Mouse (Mus musculus) intestine, postnatal 0 days (tissue): ENCODE data around the gene Ppp1ca. TPM values are rescaled to one million over a fixed set of nuclear protein-coding genes. Genes with fewer than 3 reads are reported as not detected.

Experiments used
- ATAC-seq: fragments of 200-750 bp; cut with Nextera tagmentation; 2 replicates; pipeline ENCODE4 v1.8.0; 2017; ENCODE audit warnings: mild to moderate bottlenecking, moderate TSS enrichment, moderate library complexity
- H3K27ac ChIP-seq: fragments of 300-500 bp; sonication (generic); 2 replicates; pipeline ENCODE4 v1.5.1; 2014; ENCODE audit warnings: mild to moderate bottlenecking, low read depth, low read length, moderate library complexity
- H3K27me3 ChIP-seq: fragments of 300-500 bp; sonication (generic); replicated peaks from 2 replicates; pipeline ENCODE4 v1.6.1; 2014; ENCODE audit warnings: low read length, mixed read lengths; ENCODE audit not compliant: control insufficient read depth, insufficient read depth
- H3K36me3 ChIP-seq: fragments of 300-500 bp; sonication (generic); 2 replicates; pipeline ENCODE4 v1.6.1; 2014; ENCODE audit warnings: mild to moderate bottlenecking, moderate library complexity; ENCODE audit not compliant: control insufficient read depth, insufficient read depth
- H3K4me1 ChIP-seq: fragments of 300-500 bp; sonication (generic); replicated peaks from 2 replicates; pipeline ENCODE4 v1.6.1; 2014; ENCODE audit warnings: antibody characterized with exemption, low read length, mixed read lengths; ENCODE audit not compliant: control insufficient read depth, insufficient read depth
- H3K4me2 ChIP-seq: fragments of 300-500 bp; sonication (generic); replicated peaks from 2 replicates; pipeline ENCODE4 v1.6.1; 2014; ENCODE audit warnings: low read depth, mild to moderate bottlenecking, moderate library complexity
- H3K4me3 ChIP-seq: fragments of 300-500 bp; sonication (generic); 2 replicates; pipeline ENCODE4 v1.5.1; 2014; ENCODE audit warnings: low read depth, low read length
- H3K9ac ChIP-seq: fragments of 300-500 bp; sonication (generic); 2 replicates; pipeline ENCODE4 v1.6.1; 2014; ENCODE audit warnings: mild to moderate bottlenecking, low read depth, low read length
- H3K9me3 ChIP-seq: fragments of 300-500 bp; sonication (generic); 2 replicates; pipeline ENCODE4 v1.6.1; 2016; ENCODE audit warnings: mixed run types; ENCODE audit not compliant: control insufficient read depth
- CTCF ChIP-seq: sonication (generic); IDR thresholded peaks from 2 replicates; pipeline ENCODE4 v1.5.1; 2016; ENCODE audit warnings: low read depth, mild to moderate bottlenecking, control low read depth, antibody characterized with exemption, moderate library complexity
- WGBS: fragments of 180-500 bp; shearing (Covaris S2); extraction: QIAGEN DNeasy Blood & Tissue Kit; methylation state at CpG from one replicate; pipeline ENCODE4 v1.1.7; 2014; 5-methylcytosine and 5-hydroxymethylcytosine counted together
- polyA plus RNA-seq: library from polyadenylated mRNA; unstranded; fragments of >200 nt; fragmentation: Nextera tagmentation; extraction: Ambion mirVana; gene quantifications from 2 replicates; pipeline ENCODE4 v1.2.1, GENCODE M21; 2015

Ppp1ca gene
- polyA plus RNA-seq, 1 experiment from 2014 or later = 382 TPM

GRCm38 (mm10) chr19:4192251-4192985 is 553 bp downstream of the Ppp1ca start:
- no peaks in the 10 kb centered on the region for H3K9me3 ChIP-seq
- no peaks in the 10 kb centered on the region for H3K27me3 ChIP-seq
- H3K4me3 ChIP-seq = peak overlapping the region; percentile 93
- H3K4me1 ChIP-seq = peaks cover 9% of the 10 kb centered on the region
- no peak for TF ChIP-seq CTCF
- peak overlapping the region; percentile 94 for H3K27ac ChIP-seq
- peak overlapping the region; percentile 75 for H3K4me2 ChIP-seq
- under 1% methylated on average over 44 of the region's 52 CpGs for WGBS
- H3K9ac ChIP-seq = peak overlapping the region; percentile 92
- ATAC-seq = peak; percentile 37
- H3K36me3 ChIP-seq = peaks cover 35% of the 10 kb centered on the region

- Histone ChIP-seq H3K4me3 (peak overlapping the region; percentile 93), H3K36me3 (peaks cover 38% of the 10 kb centered on the region), H3K4me2 (peak overlapping the region; percentile 75), H3K27me3 (no peaks in the 10 kb centered on the region), H3K9me3 (no peaks in the 10 kb centered on the region), H3K9ac (peak overlapping the region; percentile 92), H3K27ac (peak overlapping the region; percentile 94; the same call in 1 of the 2 replicates), H3K4me1 (peaks cover 9% of the 10 kb centered on the region)
- no peak for ATAC-seq
- WGBS = 37% methylated on average over 6 of the region's 6 CpGs
- no peak for TF ChIP-seq CTCF
Measured at GRCm38 (mm10) chr19:4193129-4193528, 1.3 kb downstream of the Ppp1ca start.

- TF ChIP-seq CTCF = no peak
- no peak overlapping the region for H3K9ac ChIP-seq
- H3K27me3 ChIP-seq = no peaks in the 10 kb centered on the region
- no peak overlapping the region for H3K27ac ChIP-seq
- H3K4me3 ChIP-seq = no peak overlapping the region
- WGBS = 73% methylated on average over 8 of the region's 8 CpGs
- no peak overlapping the region for H3K4me2 ChIP-seq
- H3K9me3 ChIP-seq = no peaks in the 10 kb centered on the region
- H3K36me3 ChIP-seq = peaks cover 39% of the 10 kb centered on the region
- no peak for ATAC-seq
- peaks cover 9% of the 10 kb centered on the region for H3K4me1 ChIP-seq
Measured at GRCm38 (mm10) chr19:4194021-4194724, 2.3 kb downstream of the Ppp1ca start.

GRCm38 (mm10) chr19:4194776-4195650 is 3.1 kb downstream of the Ppp1ca start:
- TF ChIP-seq CTCF = no peak
- Histone ChIP-seq H3K36me3 (peaks cover 46% of the 10 kb centered on the region), H3K9ac (no peak overlapping the region), H3K4me1 (peaks cover 9% of the 10 kb centered on the region), H3K27ac (no peak overlapping the region), H3K27me3 (no peaks in the 10 kb centered on the region), H3K9me3 (no peaks in the 10 kb centered on the region), H3K4me2 (no peak overlapping the region), H3K4me3 (no peak overlapping the region)
- WGBS = 76% methylated on average over 12 of the region's 12 CpGs
- no peak for ATAC-seq

GRCm38 (mm10) chr19:4196048-4196447 is 4.2 kb downstream of the Ppp1ca start:
- Histone ChIP-seq H3K9me3 (no peaks in the 10 kb centered on the region), H3K27me3 (no peaks in the 10 kb centered on the region), H3K4me1 (peaks cover 14% of the 10 kb centered on the region), H3K27ac (no peak overlapping the region), H3K4me3 (no peak overlapping the region), H3K9ac (no peak overlapping the region), H3K4me2 (no peak overlapping the region), H3K36me3 (peaks cover 46% of the 10 kb centered on the region)
- TF ChIP-seq CTCF = no peak
- WGBS = 42% methylated on average over 2 of the region's 2 CpGs
- no peak for ATAC-seq

- Histone ChIP-seq H3K9ac (no peak overlapping the region), H3K4me2 (no peak overlapping the region), H3K27ac (peak overlapping the region; percentile 36; the same call in 1 of the 2 replicates), H3K4me3 (no peak overlapping the region), H3K27me3 (no peaks in the 10 kb centered on the region), H3K4me1 (peaks cover 14% of the 10 kb centered on the region), H3K9me3 (no peaks in the 10 kb centered on the region), H3K36me3 (peaks cover 46% of the 10 kb centered on the region)
- WGBS = 11% methylated on average over 5 of the region's 5 CpGs
- no peak for ATAC-seq
- TF ChIP-seq CTCF = no peak
Measured at GRCm38 (mm10) chr19:4196548-4196947, 4.7 kb downstream of the Ppp1ca start.
